Mouse (Mus musculus): Measurements from ENCODE around the gene A4gnt. TPM values are rescaled to one million over a fixed set of nuclear protein-coding genes. Genes with fewer than 3 reads are reported as not detected.

Gene A4gnt
- polyA plus RNA-seq, 1 experiment from 2014 or later: not detected

DNA sequence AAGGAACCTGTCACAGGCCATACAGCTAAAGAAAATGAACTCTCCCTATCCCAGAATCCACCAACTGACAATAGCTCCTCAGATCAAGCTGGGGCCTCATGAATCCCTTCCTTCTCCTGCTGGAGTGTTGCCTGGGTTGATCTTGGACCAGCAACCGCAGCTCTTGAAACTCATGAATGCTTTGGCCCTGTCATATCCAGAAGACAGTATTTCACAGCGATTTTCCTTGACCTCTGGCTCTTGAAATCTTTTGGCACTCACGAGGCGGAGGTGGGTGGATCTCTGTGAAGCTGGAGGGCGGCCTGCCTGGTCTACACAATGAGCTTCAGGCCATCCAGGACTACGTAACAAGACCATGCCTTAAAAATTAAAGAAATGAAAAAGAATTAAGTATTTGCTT, 11.8 kb downstream of the A4gnt start:
- DNase-seq (ENCODE audit: low spot score) (no peak), ATAC-seq (replicated peaks; ENCODE audit: insufficient number of reproducible peaks, low FRiP score, low TSS enrichment, low read depth) (no peak)
- Histone ChIP-seq H3K4me3 (ENCODE audit: low read depth, low read length) (no peak overlapping the region), H3K9me3 (replicated peaks; ENCODE audit: control insufficient read depth, low read length) (no peaks in the 10 kb centered on the region), H3K4me2 (ENCODE audit: low read depth, low read length) (no peak overlapping the region), H3K36me3 (replicated peaks; ENCODE audit: control insufficient read depth, insufficient read depth, low read depth, low read length) (no peaks in the 10 kb centered on the region), H3K4me1 (ENCODE audit: control insufficient read depth, insufficient read depth, low read length) (no peaks in the 10 kb centered on the region), H3K9ac (replicated peaks; ENCODE audit: low read length) (no peak overlapping the region), H3K27me3 (ENCODE audit: control insufficient read depth, insufficient read depth, low read length) (no peaks in the 10 kb centered on the region), H3K27ac (replicated peaks; ENCODE audit: low read depth, low read length) (no peak overlapping the region)
- 76% methylated on average over 6 of the region's 6 CpGs for WGBS

DNA sequence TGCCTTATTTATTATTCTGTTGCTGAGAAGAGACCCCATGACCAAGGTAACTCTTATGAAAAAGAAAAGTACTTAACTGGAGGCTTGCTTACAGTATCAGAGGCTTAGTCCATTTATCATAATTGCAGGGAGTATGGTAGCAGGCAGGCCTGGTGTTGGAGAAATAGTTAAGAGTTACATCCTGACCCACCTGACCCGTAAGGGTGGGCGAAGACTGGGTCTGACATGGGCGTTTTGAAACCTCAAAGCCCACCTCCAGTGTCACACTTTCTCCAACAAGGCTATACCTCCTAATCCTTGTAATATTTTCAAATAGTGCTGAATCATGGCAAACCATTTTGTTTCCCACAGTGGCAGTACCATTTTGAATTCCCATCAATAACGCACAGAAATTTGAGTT, 16.3 kb downstream of the A4gnt start:
- Histone ChIP-seq H3K27me3 (ENCODE audit: control insufficient read depth, insufficient read depth, low read length) (no peaks in the 10 kb centered on the region), H3K4me1 (ENCODE audit: control insufficient read depth, insufficient read depth, low read length) (no peaks in the 10 kb centered on the region), H3K4me3 (ENCODE audit: low read depth, low read length) (no peak overlapping the region), H3K9ac (replicated peaks; ENCODE audit: low read length) (no peak overlapping the region), H3K27ac (replicated peaks; ENCODE audit: low read depth, low read length) (no peak overlapping the region), H3K9me3 (replicated peaks; ENCODE audit: control insufficient read depth, low read length) (no peaks in the 10 kb centered on the region), H3K4me2 (ENCODE audit: low read depth, low read length) (no peak overlapping the region; the same call in 1 of the 2 replicates), H3K36me3 (replicated peaks; ENCODE audit: control insufficient read depth, insufficient read depth, low read depth, low read length) (no peaks in the 10 kb centered on the region)
- ATAC-seq (replicated peaks; ENCODE audit: insufficient number of reproducible peaks, low FRiP score, low TSS enrichment, low read depth): no peak
- no peak for DNase-seq (ENCODE audit: low spot score)
- WGBS: 55% methylated on average over 4 of the region's 4 CpGs

DNA sequence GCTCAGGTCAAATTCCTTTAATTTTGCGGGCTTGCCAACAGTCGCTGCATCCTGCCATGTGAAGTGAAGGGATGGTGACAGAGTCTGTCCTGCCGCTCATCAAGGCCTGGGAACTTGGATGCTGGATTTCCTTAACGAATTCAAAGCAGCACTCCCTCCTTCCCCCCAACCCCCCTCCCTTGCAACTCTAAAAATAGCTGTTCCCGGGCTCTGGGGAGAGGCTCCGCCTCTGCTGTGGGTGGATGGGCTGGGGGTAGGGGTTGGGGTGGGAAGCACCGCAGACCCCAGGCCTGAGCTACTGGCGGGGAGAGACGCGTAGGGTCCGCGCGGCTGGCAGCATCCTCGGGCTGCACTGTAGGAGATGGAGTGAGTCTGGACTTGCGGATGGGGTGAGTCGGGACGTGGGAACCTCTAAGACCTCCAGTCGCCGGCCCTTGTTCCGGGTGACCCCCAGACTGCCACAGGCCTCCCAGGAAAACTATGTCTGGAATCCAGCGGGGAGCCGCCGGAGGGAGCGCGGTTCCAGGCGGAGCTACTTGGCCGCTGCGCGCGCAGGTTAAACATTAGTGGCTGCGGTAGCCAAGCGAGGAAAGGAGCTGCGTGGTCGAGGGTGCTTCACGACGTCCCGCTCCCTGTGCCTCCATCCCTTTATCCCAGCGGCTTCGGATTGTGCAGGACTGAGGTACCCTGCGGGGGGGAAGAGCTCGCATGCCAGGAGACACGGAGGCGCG, 17.1 kb downstream of the A4gnt start, which contains the start of gene Dzip1l:
Gene Dzip1l (plus strand): TSS at position 216 of the 731 bp plus-strand sequence.
- Histone ChIP-seq H3K27me3 (ENCODE audit: control insufficient read depth, insufficient read depth, low read length) (no peaks in the 10 kb centered on the region), H3K4me3 (ENCODE audit: low read depth, low read length) (peak within 1 kb of the TSS; percentile 56), H3K9me3 (replicated peaks; ENCODE audit: control insufficient read depth, low read length) (no peaks in the 10 kb centered on the region), H3K27ac (replicated peaks; ENCODE audit: low read depth, low read length) (peak within 1 kb of the TSS; percentile 90), H3K4me1 (ENCODE audit: control insufficient read depth, insufficient read depth, low read length) (no peaks in the 10 kb centered on the region), H3K36me3 (replicated peaks; ENCODE audit: control insufficient read depth, insufficient read depth, low read depth, low read length) (no peaks in the 10 kb centered on the region), H3K4me2 (ENCODE audit: low read depth, low read length) (peak within 1 kb of the TSS; percentile 78), H3K9ac (replicated peaks; ENCODE audit: low read length) (peak within 1 kb of the TSS; percentile 80)
- peak; percentile 87 for ATAC-seq (replicated peaks; ENCODE audit: insufficient number of reproducible peaks, low FRiP score, low TSS enrichment, low read depth)
- under 1% methylated on average over 44 of the region's 44 CpGs for WGBS
- peak; percentile 86 for DNase-seq (ENCODE audit: low spot score)

DNA sequence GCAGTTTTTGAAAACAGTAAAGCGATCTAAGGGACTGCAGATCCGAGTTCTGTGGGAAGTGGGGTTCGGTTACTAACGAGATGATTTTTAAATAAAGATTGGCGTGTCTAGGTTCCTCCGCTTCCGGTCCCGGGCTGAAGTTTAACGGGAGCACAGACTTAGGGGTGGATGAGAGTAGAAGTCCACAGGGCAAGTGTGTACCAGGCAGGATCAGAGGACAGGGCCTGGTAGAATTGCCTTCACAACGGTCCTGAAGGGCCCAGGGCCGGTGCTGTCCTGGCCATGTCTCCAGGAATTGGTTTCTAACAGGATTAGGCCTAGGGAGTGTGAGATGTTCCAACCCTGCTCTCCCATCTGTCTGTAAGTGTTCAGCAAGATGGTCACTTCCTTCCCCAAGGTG, 17.8 kb downstream of the A4gnt start:
- peak overlapping the region; percentile 90 for H3K27ac ChIP-seq (replicated peaks; ENCODE audit: low read depth, low read length)
- DNase-seq (ENCODE audit: low spot score): peak; percentile 52
- ATAC-seq (replicated peaks; ENCODE audit: insufficient number of reproducible peaks, low FRiP score, low TSS enrichment, low read depth): peak; percentile 26; the same call in 1 of the 2 replicates

DNA sequence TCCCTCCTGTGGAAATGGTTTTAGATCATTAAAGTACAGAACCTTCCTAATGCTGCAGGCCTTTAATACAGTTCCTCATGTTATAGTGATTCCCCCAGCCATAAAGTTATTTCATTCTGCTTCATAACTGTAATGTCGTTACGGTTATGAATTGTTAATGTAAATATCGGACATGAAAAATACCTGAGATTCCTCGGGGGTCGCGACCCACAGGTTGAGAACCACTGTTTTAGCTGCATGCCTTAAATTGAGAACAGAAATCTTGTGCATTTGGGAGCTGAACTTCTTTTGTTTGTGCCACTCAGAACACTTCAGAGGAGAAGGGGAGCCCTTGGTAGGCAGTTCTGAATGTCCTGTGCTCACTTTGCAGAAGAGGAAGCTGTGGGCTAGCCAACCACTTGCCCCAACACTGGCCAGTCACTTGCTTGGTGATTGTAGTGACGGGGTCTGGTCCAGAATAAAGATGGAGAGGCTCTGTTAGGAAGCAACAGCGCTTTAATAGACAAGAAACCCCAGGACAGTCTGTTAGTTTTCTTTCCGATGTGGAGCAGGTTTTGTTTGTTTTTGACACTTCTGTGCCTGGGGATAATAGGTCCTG, 18.3 kb downstream of the A4gnt start:
- H3K4me2 ChIP-seq (ENCODE audit: low read depth, low read length): peak overlapping the region; percentile 78
- DNase-seq (ENCODE audit: low spot score): peak; percentile 9
- H3K27me3 ChIP-seq (ENCODE audit: control insufficient read depth, insufficient read depth, low read length): no peaks in the 10 kb centered on the region
- peak overlapping the region; percentile 56 for H3K4me3 ChIP-seq (ENCODE audit: low read depth, low read length)
- 0 out of 2 replicates have a peak overlapping the region, but pooled peaks have one; percentile 90 for H3K27ac ChIP-seq (replicated peaks; ENCODE audit: low read depth, low read length)
- no peaks in the 10 kb centered on the region for H3K4me1 ChIP-seq (ENCODE audit: control insufficient read depth, insufficient read depth, low read length)
- no peak for ATAC-seq (replicated peaks; ENCODE audit: insufficient number of reproducible peaks, low FRiP score, low TSS enrichment, low read depth)
- H3K9me3 ChIP-seq (replicated peaks; ENCODE audit: control insufficient read depth, low read length): no peaks in the 10 kb centered on the region
- WGBS: 52% methylated on average over 9 of the region's 9 CpGs
- H3K9ac ChIP-seq (replicated peaks; ENCODE audit: low read length): peak overlapping the region; percentile 80
- no peaks in the 10 kb centered on the region; the same call in 1 of the 2 replicates for H3K36me3 ChIP-seq (replicated peaks; ENCODE audit: control insufficient read depth, insufficient read depth, low read depth, low read length)

More for the DNA sequence above, 17.8 kb downstream of the A4gnt start:
- no peaks in the 10 kb centered on the region for H3K27me3 ChIP-seq (ENCODE audit: control insufficient read depth, insufficient read depth, low read length)
- WGBS: 0% methylated on average over 11 of the region's 11 CpGs
- H3K4me2 ChIP-seq (ENCODE audit: low read depth, low read length): peak overlapping the region; percentile 78
- H3K4me3 ChIP-seq (ENCODE audit: low read depth, low read length): peak overlapping the region; percentile 56
- H3K36me3 ChIP-seq (replicated peaks; ENCODE audit: control insufficient read depth, insufficient read depth, low read depth, low read length): no peaks in the 10 kb centered on the region; the same call in 1 of the 2 replicates
- H3K4me1 ChIP-seq (ENCODE audit: control insufficient read depth, insufficient read depth, low read length): no peaks in the 10 kb centered on the region
- peak overlapping the region; percentile 80 for H3K9ac ChIP-seq (replicated peaks; ENCODE audit: low read length)
- H3K9me3 ChIP-seq (replicated peaks; ENCODE audit: control insufficient read depth, low read length): no peaks in the 10 kb centered on the region

DNA sequence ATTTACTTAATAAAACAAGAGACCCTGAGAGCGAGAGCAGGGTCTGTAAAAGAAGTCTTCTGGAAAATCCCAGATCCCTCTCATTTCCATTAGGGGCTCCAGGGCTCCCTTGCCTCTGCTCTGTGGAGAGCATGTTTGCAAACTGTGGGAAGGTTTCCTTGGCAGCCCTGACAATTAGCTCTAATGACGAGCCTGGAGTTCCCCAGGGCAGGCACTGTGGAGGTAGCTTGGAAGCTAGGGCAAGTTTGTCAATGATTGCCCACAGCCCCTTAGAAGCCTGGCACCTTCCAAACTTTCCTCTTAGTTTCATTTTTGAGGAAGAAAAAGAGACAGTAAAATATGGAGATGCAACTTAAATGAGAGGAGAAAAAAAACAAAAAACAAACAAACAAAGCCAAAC, 19.5 kb downstream of the A4gnt start:
- Histone ChIP-seq H3K9ac (replicated peaks; ENCODE audit: low read length) (no peak overlapping the region; the same call in 1 of the 2 replicates), H3K27ac (replicated peaks; ENCODE audit: low read depth, low read length) (no peak overlapping the region), H3K4me1 (ENCODE audit: control insufficient read depth, insufficient read depth, low read length) (no peaks in the 10 kb centered on the region), H3K27me3 (ENCODE audit: control insufficient read depth, insufficient read depth, low read length) (no peaks in the 10 kb centered on the region), H3K4me2 (ENCODE audit: low read depth, low read length) (0 out of 2 replicates have a peak overlapping the region, but pooled peaks have one; percentile 19), H3K36me3 (replicated peaks; ENCODE audit: control insufficient read depth, insufficient read depth, low read depth, low read length) (no peaks in the 10 kb centered on the region; the same call in 1 of the 2 replicates), H3K4me3 (ENCODE audit: low read depth, low read length) (no peak overlapping the region), H3K9me3 (replicated peaks; ENCODE audit: control insufficient read depth, low read length) (no peaks in the 10 kb centered on the region)
- ATAC-seq (replicated peaks; ENCODE audit: insufficient number of reproducible peaks, low FRiP score, low TSS enrichment, low read depth) (no peak), DNase-seq (ENCODE audit: low spot score) (peak; percentile 37)
- 29% methylated on average over 2 of the region's 2 CpGs for WGBS

DNA sequence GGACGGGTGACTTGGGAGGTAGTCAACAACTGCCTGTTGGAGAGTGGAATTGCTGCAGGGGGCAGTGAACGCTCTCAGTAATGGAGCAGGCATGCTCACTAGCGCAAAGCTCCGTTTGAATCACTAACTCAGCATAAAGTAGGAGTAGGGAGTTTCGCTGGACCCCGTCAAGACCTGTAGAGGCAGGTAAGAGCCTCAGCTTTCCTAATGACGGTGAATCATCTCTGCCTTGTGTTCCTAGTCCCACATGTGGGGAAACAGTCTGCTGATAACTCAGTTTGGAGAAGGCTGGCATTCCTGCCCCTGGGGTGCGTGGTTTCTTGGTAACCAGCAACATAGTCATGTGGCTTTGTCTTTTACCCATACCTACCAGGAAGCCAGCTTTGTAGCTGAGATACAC, 20.0 kb downstream of the A4gnt start:
- Histone ChIP-seq H3K36me3 (replicated peaks; ENCODE audit: control insufficient read depth, insufficient read depth, low read depth, low read length) (peaks cover 3% of the 10 kb centered on the region; the same call in 1 of the 2 replicates), H3K27me3 (ENCODE audit: control insufficient read depth, insufficient read depth, low read length) (no peaks in the 10 kb centered on the region), H3K4me2 (ENCODE audit: low read depth, low read length) (no peak overlapping the region), H3K27ac (replicated peaks; ENCODE audit: low read depth, low read length) (no peak overlapping the region), H3K4me1 (ENCODE audit: control insufficient read depth, insufficient read depth, low read length) (no peaks in the 10 kb centered on the region), H3K9me3 (replicated peaks; ENCODE audit: control insufficient read depth, low read length) (no peaks in the 10 kb centered on the region), H3K4me3 (ENCODE audit: low read depth, low read length) (no peak overlapping the region), H3K9ac (replicated peaks; ENCODE audit: low read length) (no peak overlapping the region)
- DNase-seq (ENCODE audit: low spot score): peak; percentile 11
- WGBS: 55% methylated on average over 8 of the region's 8 CpGs
- ATAC-seq (replicated peaks; ENCODE audit: insufficient number of reproducible peaks, low FRiP score, low TSS enrichment, low read depth): no peak

DNA sequence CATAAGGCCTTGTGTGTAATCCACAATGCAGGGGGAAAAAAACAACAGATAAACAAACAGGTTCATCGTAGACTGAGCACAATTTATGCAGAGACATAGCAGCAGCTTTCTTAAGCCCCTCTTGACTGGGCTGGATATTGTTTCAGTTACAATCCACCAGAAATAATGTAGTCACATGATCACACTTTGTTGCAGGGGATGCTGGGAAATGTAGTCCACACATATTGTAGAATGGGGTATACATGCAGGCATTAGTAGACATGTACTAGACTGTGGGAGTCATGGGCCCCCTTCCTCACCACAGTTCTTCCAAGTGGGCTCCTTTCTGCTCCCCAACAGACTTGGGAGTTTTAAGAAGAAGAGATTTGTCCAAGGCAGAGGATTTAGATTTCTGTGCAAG, 24.5 kb downstream of the A4gnt start:
- H3K27ac ChIP-seq (replicated peaks; ENCODE audit: low read depth, low read length): no peak overlapping the region
- 87% methylated on average over 1 of the region's 1 CpGs for WGBS
- H3K9ac ChIP-seq (replicated peaks; ENCODE audit: low read length): no peak overlapping the region
- no peak overlapping the region for H3K4me2 ChIP-seq (ENCODE audit: low read depth, low read length)
- ATAC-seq (replicated peaks; ENCODE audit: insufficient number of reproducible peaks, low FRiP score, low TSS enrichment, low read depth) (no peak), DNase-seq (ENCODE audit: low spot score) (peak; percentile 38)
- no peaks in the 10 kb centered on the region for H3K4me1 ChIP-seq (ENCODE audit: control insufficient read depth, insufficient read depth, low read length)
- peaks cover 15% of the 10 kb centered on the region for H3K36me3 ChIP-seq (replicated peaks; ENCODE audit: control insufficient read depth, insufficient read depth, low read depth, low read length)
- no peaks in the 10 kb centered on the region for H3K9me3 ChIP-seq (replicated peaks; ENCODE audit: control insufficient read depth, low read length)
- no peaks in the 10 kb centered on the region for H3K27me3 ChIP-seq (ENCODE audit: control insufficient read depth, insufficient read depth, low read length)
- no peak overlapping the region for H3K4me3 ChIP-seq (ENCODE audit: low read depth, low read length)

Data from embryonic facial prominence, embryonic 11.5 days (tissue).